Mouse (Mus musculus) frontal cortex, postnatal 14 days (tissue): ENCODE measurements around the gene Toe1.
"Not testable (repeated sequence)": the region's sequence is repeated elsewhere in the genome, so short reads cannot be mapped to it uniquely, and the experiment has no call there.

ENCODE experiments used
- DNase-seq, 2 experiments: peaks; one replicate each; pipeline ENCODE4 v3.0.0; 2022; ENCODE audit warnings: low spot score in 2 of 2

Gene Toe1

DNA sequence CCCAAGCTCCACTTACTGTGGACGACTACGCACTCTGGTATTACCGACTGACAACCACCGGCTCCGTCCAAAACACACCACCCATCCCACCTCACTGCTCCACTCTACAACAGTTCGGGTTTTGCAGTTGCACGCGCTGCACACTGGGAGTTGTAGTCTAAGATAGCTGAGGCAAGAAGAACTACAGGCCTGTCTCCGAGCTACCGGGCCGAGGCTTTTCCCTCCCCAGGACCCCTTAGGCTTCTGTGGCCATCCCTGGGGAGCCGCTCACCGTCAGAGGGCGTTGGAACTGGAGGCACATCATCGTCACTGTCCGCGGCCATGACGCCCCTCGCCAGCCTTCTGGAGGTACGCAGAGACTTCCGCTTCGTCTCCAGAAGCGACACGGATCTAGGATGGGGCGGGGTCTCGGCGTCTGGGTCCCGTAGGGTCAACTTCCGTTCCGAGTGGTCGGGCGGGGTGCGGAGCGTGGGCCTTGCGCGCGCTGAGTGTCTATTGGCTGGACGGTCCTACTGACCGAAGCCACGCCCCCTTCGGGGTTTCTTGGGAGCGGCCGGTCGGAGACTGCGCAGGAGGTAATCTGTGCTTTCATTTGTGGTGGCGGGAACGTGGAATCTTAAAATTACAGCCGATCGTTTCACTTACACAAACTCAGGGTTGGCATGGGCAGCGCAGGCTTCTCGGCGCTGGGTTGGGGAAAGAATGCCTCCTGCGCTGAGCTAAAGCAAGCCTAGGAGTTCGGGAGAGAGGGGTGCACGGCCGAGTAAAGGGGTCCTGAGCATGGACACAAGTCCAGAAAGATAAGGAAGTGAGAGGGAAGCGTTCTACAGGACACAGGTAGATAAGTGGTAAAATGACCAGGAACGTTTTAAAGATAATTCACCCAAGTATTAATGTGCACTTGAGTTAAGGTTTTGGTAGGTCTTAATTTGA, at the start of gene Toe1, which contains the start of gene Mutyh:
TSS of gene Toe1 (minus strand) at position 444 of the 933 bp plus-strand sequence.
TSS of gene Mutyh (plus strand) at position 527 of the 933 bp plus-strand sequence.
- DNase-seq, result peak; percentile 88 to 89

DNA sequence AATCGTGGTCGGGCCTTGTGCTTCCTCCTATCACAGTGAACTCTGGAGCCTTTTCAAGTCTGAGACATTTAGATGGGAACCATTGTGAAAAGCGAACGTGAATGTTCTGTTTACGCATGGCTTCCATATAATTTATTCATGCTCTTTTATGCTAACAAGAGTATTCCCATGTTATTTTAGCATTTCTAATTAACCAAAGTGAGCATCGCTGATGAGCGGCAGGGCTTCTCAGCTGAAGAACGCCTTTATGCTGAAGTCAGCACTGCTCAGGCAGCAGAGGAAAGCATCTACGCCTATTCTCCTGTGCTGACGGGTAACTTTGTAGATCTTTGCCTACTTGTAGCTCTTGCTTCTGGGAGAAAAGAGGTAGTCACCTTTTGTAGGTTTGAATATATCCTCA, 49.8 kb upstream of the Toe1 start:
- no peak for DNase-seq

DNA sequence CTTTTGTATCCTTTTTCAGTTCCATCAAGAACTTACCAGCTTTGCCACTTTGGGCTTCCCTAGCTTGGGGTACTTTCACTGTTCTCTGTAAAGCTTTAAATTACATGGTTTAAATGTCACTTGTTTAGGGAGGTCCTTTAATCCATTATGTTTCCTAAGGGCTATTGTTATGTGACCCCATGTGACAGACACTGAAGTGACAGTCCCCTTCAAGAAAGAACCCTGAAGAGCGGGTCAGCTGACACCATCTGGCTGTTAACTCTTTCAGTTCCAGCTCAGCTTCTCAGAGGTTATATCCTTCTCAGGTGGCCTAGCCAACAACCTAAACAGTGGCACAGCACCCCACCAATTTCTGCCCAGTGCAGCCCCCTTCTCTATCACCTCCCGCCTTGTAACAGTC, 46.8 kb upstream of the Toe1 start:
- no peak for DNase-seq

DNA sequence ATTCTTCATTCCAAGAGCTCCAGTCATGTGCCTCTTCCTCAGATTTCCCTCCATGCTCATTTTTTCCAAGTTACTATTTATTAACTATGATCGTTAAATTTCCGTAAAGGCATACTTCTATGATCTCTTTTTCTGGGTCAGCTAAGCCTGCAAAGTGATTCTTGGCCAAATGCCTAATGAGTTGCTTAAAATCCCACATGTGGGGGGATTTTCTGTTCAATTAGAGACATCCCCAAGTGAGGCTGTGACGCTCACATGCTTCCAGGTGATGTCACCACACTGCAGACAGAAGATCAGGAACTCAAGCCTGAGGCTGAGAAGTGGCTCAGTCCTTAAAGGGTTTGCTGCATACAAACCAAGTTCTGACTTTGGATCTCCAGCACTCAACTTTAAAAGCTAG, 42.5 kb upstream of the Toe1 start:
- no peak for DNase-seq

DNA sequence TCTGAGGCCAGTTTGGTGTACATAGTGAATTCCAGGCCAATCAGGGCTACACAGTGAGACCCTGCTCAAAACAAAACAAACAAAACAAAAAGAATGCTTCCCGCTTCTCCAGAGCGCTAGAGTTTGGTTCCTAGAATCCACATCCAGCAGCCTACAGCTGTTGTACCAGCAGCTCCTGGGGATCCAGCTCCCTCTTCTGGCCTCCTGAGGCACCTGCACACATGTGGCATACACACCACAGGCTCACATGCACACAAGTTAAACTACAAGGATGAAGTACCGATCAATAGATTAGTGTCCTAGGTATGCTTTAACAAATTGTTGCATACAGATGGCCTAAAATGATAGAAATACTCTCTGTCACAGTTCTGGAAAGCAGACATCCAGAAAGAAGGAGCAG, 36.9 kb upstream of the Toe1 start:
- no peak for DNase-seq

DNA sequence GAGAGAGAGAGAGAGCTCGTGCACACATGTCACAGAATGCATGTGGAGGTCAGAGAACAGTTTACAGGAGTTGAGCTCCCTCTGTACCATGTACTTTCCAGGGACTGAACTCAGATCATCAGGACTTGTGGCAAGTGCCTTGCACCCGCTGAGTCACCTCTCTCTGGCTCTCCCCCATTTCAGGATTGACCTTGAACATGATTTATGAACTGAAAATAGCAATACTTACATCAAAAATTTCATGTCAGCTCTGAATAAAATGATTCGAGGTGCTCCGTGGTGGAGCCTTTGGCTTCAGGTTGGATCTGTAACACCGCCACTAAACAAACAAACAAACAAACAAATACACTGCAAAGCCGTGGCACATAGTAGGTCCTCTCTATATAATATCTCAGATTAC, 33.4 kb upstream of the Toe1 start:
- no peak for DNase-seq

DNA sequence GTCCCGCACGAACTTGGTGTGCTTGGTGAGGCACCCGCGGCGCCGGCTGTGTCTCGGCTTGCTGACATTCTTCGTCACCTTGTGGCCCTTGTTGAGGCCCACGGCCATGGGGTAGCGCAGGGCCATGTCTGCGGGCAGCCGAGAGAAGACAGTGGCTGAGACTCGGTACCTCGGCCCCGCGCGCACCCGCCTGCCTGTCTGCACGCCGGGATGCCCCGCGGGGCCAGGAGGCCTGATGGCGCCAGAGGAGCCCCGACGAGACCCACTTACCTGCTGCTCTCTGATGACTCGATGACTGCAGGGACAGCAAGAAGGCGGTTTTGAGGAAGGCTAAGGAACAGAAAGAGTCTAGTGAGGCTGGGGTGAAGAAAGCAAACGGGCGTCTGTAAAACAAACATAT, 32.7 kb upstream of the Toe1 start:
- not testable (repeated sequence) for DNase-seq

DNA sequence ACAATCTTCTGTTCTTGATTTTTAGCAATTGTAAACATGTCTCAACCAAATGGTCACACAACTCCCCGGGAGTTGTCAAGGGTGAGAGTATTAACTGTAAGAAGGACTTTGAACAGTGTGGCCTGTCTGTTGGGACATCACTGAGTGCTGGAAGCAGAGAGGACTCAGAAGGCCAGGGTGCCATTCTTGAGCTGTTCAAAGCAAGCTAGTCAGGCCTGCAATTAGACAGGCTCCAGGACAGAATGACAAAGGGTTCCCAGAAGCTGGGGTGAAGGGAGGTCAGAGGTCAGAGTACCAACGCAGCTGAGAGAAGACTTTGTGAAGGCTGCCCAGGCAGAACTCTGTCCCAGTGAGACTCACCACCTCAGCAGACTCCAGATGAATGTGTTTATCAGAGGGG, 31.6 kb upstream of the Toe1 start:
- no peak for DNase-seq

DNA sequence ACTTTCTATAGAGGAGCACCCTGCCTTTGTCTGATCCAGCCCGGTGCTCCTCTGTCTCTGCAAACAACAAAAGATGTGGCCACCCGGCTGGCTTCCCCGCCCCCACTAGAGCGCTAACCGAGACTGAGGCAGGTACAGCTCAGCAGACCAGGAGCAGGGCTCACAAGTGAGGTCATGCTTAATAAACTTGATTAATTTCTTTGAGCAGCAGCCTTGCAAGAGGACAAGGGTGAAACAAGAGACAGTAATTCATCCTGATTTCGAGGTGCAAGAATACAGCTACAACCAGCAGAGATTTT, 22.6 kb upstream of the Toe1 start:
- DNase-seq, result no peak

DNA sequence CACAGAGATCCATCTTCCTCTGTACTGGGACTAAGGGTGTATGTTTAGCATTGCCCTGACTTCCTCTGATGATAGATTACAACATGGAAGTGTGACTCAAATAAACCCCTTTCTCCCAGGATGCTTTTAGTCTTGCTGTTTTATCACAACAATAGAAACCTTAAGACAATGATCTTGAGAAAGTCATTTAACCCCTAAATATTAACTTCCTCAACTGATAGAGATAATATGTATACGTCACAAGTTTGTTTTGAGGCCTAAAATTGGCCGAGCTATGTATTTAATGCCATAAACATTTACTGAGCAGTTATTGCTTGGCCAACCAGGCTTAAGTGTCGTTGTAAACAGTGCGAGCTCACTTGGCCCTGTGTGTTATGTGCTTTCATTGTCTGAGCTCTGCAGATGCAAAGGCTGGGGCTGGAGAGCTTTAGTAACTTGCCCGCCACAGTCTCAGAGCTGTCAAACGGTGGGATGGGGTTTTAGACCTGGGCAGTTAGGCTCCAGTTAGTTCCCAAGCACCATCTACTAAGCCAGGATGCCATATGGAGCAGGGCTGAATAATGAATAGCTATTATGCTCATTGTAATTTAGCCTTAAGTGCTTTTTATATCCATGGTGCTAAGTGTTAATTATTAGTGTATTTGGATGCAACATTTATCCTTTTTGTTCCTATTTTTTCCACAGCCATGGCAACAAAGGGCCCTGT, 22.1 kb upstream of the Toe1 start:
- DNase-seq, result no peak

DNA sequence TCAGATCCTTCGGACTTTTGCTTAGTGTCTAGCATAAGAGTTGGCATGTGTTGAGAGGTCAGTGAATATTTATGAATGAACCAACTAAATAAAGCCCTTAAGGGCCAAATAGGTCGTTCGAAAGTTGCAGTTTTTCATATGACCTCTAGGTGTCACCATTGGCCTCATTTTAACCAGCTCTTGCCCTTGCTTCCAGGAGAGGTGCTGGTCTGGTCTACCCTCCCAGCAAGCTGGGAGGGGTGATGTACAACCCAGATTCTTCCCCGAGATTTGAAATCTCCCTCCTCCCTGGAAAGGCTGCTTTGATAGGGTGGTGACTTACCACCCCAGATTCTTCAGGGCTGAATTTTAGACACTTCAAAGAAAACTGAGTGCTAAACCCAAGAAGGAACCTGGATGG, 20.4 kb upstream of the Toe1 start:
- no peak for DNase-seq

DNA sequence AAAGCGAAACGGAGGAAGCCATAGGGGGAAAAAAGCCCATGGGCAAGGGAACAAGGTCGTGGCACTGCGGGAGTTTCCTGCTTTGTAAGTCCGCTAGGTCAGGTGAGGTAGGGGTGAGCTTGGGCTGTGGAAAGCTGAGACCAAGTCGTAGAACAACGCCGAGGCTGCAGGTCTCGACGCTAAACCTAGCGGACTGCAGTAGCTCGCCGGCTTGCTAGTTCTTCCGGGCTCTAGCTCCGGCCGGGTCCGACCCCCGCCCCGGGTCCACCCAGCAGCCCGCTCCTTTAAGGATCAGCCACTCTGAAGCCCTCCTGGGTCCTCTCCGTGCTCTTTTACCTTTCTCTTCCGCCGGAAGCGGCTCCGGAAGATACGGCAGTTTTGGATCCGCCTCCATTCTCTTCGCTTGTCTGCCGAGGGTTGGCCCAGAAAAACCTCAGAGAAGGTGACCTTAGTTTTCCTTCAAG, 17.1 kb upstream of the Toe1 start:
- peak in 1 of 2 experiments; percentile 55 for DNase-seq

DNA sequence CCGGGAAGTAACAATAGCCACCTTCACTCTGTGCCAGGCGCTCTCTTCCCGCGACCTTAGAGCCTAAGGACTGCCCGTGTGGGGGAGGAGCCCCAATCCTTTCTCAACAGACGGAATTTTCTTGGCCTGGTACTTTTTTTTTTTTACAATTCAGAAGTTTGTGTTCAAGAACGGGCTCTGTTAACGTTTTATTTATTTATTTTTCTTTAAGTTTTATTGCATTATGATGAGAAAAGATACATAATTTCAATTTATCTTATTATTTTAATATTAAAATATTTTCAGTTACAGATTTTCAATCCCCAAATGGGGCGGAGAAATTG, 14.2 kb upstream of the Toe1 start, which contains the start of gene Hpdl:
TSS of gene Hpdl (minus strand) at position 14 of the 323 bp plus-strand sequence.
- DNase-seq, result no peak

DNA sequence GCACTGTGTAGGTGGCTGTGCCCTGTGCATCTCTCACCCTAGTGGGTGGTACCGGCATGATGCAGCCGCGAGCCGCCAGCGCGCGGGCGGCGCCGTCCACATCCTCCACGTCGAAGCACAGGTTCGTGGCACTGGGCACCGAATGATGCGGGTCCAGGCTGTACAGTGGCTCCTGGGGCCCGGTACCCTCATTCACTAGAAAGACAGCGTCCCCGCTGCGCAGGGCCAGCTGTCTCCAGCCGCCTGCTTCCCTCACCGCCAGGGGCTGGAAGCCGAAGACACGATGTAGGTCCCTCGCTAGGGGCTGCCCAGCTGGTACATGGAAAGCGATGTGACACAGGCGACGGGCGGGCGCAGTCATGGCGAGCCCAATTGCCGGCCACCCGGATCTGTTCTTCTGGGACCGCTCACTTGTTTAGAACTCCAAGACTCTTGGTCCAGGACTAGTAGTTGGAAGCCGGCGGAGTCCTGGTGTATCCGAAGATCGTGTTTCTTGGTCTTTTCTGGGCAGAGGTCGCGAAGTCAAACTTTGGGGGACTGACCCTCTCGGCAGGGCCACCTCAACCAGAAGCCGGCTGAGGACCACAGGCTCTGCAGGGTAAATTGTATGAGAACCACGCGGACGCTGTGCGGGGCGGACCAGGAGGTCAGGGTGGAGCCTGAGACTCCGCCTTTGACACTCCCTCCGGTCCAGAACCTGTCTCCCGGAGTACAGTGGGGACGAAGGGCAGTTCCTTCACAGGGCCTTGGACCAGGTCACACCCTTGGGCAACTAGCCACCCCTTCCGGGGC, 13.7 kb upstream of the Toe1 start:
- peak in 1 of 2 experiments; percentile 33 for DNase-seq

DNA sequence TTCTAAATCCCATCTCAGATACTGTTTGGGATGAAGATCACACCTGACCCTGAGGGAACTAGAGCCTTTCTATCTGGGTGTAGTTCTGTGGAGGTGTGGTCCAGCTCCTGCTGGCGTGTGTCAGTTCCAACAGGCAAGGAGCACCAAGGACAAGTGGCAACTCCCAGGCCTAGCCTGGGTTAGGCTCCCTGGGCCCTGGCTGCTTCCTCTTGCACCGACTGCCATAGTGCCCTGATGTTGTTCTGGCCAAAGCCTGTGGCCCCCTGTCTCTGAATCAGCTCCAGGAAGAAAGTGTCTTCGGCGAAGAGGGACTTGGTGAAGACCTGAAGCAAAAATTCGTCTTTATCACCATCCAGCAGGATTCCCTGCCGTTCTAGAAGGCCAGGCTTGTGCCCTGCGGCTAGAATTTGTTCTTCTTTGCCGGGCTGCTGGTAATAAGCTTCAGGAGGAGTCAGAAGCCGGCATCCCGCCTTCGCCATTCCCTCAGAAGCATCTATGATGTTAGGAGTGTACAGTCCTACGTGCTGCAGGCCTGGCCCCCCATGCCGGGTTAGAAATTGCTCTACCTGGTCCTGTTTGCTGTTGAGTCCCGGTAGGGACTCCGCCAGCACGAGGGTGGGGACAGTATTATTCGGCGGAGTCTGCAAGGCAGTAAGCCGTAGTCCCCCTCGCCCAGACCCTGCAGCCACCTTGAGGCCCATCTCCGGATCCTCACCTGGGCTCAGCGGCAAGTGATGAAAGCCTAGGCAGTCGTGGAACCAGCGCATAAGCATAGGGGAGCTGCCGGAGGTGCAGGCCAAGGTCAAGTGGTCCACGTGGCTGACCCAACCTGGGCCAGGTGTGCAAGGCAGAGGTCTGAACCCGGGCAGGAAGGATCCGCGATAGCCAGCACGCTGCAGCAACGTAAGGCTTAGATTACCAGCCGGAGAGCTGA, 12.8 kb upstream of the Toe1 start:
- DNase-seq, result no peak

DNA sequence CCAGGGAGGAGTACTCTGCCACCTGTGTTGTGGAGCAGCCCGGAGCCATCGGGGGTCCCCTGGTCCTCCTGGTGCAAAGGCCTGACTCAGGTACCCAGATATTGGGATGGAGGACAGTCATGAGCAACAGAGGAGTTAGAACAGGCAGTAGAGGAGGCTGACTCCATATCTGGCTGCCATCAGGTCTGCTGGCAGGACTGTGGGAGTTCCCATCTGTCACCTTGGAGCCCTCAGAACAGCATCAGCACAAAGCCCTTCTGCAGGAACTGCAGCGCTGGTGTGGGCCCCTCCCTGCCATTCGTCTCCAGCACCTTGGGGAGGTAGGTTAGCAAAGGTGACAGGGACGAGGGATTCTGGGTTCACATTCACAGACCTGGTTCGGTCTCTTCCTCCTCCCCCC, 10.0 kb upstream of the Toe1 start:
- DNase-seq, result no peak

DNA sequence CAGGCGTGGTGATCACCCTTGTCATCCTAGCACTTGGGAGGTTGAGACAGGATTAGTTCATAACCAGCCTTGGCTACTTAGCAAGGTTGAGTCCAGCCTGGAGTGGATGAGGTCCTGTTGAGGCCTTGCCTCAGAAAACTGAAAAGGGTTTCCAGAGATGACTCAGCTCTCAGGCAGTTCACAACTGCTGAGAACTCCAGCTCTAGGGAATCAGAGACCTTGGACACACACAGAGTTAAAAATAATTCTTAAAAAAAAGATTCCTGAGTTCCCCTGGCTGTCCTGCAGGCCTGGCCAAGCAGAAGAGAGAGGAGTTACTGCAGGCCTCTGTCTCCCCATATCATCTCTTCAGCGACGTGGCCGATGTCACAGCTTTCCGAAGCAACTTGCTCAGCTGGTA, 7.8 kb upstream of the Toe1 start:
- no peak for DNase-seq

DNA sequence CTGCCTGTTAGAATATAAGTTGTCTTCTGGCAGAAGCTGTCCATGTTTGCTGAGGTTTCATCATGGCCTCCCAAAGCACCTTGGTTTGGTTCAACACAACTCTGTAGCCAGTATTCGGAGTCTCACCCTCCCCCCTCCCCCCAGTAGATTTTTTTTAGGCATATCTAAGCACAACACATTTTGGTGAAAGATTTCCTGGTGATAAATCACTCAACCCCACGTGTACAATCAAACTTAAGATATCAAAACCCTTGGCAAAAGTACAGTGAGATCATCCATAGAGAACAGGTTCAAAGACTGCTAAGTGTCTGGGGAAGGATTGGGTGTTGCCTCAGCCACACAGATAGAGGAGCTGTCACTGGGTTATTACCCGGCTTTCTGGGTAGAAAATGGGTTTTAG, 3.6 kb upstream of the Toe1 start:
- no peak for DNase-seq

DNA sequence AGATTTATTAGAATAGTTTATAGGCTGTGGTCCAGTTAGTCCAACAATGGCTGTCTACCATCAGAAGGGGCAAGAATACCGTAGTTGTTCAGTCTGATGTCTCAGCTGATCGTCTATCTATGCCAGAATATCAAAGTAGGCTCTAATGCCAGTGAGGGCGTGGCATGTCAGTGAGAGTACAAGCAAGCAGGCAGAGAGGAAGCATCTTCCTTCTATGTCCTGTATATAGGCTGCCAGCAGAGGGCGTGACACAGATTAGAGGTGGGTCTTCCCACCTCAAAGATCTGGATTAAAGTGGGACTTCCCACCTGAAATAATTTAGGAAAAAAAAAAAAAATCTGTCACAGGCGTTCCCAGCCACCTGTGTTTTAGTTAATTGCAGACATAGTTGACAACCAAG, 7.5 kb downstream of the Toe1 start:
- no peak for DNase-seq

DNA sequence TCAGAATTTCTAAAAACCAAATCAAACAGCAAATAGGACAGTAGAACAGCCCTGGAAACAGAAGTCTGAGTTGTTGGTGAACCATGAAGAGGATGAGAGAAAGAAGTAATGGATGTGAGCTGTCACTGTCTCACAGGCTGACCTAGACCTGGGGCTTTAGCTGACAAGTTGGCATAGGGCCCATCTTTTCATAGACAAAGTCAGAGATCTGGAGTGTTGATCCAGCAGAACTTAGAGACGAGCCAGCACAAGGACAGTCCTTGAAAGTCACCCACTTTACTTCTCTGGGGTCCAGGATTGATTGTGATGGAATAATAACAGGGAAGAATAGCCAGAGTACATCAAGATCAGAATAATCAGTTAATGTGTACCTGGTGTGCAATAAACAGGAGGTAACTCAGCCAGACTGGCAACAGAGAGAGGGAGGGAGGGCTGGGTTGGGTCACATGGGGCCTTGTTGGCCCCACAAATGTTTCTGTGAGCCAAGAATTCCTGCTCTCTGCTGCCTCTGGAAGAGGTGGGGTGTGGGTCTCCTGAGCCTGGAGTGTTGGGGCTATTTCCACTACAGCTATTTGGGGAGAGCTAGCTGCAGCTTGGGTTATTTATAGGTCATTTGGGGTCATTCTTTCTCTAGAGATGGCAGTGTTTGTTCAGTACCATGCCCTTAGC, 10.9 kb downstream of the Toe1 start:
- DNase-seq, result no peak

DNA sequence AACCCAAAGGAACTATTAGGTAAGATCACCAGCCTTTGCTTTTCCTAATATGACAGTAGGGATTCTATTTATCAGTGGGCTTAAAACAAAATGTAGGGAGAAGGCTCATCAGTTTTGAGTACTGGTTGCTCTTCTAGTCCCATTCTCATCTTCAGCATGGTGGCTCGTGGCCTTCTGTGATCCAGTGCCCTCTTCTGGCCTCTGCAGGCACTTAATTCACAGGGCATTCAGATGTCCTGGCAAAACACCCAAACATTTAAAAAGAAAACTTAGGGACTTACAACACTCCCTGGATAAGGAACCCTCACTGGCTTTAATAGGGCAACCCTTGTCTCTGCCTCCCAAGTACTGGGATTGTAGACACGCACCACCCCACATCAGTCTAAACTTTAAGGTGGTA, 13.2 kb downstream of the Toe1 start:
- no peak for DNase-seq
